Mouse (Mus musculus) kidney, adult 11 months (tissue): ENCODE measurements around the gene Slc35c1.

Experiments
- DNase-seq: peaks from one replicate; pipeline ENCODE4 v3.0.0; 2022

The Slc35c1 gene

DNA sequence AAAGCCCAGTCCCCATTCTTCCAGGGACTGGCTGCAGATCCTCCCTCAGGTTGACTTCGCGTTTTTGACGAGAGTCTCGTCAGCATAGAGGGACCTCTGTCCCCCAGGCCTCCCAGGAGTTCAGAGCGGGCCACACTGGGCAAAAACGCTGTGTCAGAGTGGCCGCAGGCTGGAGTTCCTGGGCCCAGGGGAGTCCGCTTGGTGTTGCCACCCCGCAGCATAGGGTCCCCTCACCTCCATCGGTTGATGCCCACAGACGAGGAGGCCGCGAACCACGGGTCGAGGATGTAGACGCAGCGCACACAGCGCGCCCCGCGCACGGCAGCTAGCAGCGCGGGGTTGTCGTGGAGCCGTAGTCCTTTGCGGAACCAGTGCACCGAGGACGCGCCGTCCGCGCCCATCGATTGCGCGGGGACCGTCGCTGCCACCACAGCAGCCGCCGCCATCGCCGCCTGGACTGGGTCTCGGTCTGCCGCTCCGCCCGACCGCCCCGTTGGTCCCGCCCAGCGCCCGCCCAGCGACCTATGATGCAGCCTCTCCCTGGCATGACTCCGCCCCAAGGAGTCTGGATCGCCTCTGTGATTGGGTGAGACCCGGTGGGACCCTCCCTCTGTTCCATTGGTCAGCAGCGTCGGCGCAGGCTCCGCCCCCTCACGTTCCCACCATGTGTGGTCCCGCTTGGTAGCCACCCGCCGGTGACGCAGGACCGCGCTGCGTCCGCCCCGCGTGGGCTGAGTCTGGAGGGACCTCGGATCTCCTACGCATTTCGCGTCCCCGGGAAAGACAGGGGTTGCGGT lies 26.6 kb downstream of the Slc35c1 start, which contains the start of gene Cry2:
Gene Cry2, minus strand, starts transcription at position 466 of the 797 bp plus-strand sequence.
- DNase-seq = peak; percentile 99

DNA sequence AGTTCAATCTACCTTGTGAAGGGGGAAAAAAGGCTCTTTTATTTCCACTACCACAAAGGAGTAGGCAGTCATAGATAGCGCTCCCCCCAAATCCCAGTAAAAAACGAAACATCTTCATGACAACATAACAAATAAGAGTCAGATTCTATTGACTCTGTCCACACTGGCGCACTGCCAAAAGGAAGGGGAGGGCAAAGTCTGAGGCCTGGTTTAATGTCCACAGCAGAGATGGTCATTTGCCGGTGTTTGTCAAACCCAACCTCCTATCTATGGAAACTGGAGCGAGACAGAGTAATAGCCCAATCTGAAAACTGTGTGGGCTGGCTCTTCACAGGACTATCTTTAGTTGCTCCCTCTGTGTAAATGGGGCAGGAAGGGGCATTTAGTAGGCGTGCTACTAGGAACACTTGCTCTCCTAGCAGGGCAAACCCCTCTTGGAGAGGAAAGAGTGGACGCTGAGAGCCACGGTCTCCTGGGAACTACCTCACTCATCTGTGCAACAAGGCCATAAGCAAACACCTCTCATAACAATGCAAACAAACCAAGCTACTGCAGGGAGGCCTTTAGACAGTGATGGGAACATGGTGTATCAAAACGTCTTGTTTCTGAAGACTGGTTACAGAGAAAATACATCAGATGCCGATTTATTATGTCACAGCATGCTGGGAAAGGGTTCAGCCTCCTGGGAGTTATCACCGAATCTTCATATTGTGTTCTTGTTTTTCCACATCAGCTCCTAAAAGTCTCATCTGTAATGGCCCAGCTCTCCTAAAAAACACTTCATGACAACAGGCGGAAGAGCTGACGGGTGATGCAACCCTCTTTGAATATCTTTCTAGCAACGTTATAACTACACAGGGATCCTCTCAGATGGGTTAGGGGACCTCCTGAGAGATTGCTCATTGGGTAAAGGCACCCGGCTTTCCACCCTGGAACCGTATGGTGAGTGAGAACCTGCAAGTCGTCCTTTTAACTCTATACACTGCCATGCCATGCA lies 27.7 kb downstream of the Slc35c1 start:
- DNase-seq = peak; percentile 82

DNA sequence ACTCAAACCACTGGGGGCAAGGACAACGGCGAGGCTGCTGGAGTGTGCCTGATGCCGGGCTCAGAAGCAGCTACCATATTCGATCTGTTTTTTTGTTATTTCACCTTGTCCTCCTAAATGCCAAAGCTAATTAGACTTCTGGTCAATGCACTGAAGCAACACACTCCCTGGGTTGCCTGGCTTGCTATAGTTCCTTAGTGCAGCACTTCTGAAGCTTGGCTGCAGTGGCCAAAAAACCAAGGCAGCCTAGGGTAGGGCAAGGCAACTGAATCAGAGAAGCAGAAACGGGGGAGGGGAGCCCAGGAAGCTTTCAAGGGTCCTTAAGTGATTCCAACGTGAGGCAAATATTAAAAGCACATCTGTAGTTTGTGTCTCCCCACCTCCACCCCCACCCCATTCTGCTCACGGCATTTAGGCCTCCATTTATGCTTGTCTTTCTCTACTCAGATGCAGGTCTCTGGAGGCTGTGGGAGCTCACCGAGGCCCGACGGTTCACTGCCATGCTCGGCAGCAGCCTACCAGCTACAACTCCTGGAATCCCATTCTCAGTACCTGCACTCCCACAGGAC lies 28.6 kb downstream of the Slc35c1 start:
- DNase-seq = no peak

DNA sequence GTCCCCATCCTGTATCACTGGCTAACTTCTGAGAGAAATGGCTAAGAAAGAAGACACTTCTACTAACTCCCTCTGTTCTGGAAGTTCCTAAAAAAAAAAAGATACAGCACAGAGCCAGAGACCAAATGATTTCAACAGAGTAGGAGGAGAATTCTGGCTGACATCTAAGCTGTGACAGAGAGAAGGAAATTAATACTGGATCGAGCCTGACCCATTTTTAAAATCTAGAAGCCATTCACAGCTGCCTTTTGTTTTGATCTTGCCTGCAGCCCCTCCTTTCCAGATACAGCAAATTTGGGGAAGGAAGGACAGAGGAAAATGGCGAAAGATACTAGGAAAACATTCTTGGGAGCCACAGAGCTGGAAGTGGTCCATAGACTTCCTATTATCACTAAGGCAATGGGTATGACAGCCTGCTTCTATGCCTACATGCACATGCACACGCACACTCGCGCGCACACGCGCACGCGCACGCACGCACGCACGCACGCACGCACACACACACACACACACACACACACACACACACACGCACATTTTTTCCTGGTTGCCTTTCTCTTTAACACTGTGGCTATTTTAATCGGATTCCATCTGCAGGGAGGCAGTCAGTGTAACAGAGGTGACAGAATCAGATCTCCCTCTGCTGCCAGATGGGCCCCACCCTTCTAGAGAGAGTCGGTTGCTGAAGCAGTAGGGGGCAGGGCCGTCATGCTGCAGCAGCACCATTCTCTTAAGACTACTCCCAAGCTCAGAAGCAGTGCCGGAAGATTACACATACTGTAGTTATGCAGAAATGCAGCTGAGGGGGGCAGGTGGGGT lies 29.4 kb downstream of the Slc35c1 start:
- DNase-seq = no peak

DNA sequence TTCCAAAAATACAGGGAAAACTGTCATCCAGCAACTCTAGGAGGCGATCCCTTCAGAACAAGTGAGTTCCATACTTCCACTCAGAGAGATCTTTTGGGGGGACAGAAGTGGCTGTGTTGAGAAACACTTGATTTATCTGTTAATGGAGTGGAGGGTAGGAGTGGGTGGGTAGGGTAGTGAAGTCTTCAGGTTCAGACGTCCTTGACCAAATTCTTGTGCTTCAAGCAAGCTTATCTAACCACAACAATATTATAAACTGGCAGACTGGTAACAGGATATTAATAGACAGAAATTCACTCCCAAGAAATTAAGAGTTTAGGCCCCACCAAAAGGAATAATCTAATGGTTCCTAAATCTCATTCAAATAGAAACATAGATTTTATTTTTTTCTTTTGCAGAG lies 30.2 kb downstream of the Slc35c1 start:
- no peak for DNase-seq

DNA sequence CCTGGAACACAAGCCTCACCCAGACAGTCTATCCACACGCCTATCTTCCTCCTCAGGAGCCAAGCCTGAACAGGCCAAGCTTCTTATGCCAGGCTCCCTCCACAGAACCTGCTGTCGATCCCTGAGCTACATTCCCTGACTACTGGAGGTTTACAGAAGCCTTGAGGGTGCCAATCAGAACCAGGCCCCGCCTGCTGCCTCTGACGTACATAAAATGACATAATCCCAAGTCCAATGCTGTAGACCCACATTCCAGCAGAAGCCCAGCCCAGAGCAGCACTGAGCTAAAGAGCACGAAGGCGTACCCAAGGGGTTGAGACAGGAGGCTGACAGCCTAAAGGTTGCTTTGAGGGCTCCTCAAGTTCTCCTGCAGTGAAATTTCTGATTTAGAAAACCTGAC lies 32.5 kb downstream of the Slc35c1 start:
- peak; percentile 93 for DNase-seq

DNA sequence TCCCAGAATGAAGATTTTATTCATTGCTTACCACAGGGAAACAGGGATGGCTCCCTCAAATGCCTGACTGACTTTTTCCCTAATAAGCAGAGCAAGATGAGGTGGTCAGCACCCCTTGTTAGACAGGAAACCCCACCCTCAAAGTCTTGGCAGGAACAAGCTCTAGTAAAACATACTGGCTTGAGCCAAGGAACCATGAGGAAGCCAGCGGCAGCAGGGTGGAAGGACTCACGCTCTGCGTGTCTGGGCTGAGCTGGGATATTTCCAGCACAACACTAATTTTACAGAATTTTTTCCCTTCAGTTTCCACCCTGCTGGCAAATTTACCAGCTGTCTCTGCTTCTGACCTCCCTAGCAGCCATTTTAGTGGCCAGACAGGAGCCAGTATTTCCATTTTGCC lies 33.9 kb downstream of the Slc35c1 start:
- DNase-seq = no peak

DNA sequence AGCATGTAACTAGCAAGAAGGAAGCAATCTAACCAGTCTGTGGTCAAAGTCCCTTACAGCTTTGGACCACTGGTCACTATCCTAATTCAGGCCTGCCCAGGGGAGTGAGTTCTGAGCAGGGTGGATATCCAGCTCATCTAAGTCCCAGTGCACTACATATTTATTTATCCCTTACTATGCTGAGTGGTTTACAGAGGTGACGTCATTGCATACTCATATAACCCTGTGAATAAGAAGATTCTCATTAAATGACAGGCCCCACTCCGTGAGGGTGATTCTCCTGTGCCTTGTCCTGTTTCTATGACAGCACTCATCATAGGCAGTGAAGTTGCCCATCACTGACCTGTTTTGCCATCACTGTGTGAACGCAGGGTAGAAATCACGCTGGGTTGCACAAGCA lies 35.0 kb downstream of the Slc35c1 start:
- DNase-seq = no peak

DNA sequence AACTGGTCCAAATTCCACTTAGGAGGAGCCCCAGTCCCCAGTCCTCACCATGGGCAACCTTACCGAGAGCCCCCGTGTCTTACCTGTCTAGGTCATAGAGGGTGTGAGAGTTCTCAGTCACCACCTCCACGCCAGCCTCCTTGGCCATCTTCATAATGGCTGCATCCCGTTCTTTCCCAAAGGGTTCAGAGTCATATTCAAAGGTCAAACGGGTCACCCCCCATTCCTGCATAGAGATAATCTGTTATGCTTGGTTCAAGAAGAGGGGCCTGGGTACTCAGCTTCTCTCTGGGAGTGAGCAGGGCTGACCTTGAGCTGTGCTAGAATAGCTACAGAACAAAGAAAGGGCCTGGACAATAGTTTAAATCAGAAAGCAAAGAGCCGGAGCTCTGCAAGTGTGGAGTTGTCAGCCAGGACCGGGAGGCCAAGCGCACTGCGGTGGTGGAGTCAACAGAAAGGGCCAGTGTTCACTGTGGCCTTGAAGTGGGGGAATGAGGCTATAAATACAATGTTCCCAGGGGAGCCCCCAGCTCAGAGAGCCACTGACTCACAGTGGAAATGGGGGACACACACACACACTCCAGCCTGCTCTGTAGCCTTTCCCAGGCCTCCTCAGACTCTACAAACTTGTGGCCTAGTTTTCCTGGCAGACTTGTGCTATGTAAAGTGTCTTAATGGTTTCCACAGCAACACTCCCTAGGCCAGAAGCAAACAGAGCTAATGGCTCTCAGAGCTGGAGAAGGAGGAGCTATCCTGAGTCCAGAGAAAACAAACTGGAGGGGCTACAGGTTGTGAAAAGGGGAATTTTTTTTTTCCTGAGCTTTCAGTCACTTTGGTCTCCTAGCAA lies 35.7 kb downstream of the Slc35c1 start:
- peak; percentile 62 for DNase-seq

DNA sequence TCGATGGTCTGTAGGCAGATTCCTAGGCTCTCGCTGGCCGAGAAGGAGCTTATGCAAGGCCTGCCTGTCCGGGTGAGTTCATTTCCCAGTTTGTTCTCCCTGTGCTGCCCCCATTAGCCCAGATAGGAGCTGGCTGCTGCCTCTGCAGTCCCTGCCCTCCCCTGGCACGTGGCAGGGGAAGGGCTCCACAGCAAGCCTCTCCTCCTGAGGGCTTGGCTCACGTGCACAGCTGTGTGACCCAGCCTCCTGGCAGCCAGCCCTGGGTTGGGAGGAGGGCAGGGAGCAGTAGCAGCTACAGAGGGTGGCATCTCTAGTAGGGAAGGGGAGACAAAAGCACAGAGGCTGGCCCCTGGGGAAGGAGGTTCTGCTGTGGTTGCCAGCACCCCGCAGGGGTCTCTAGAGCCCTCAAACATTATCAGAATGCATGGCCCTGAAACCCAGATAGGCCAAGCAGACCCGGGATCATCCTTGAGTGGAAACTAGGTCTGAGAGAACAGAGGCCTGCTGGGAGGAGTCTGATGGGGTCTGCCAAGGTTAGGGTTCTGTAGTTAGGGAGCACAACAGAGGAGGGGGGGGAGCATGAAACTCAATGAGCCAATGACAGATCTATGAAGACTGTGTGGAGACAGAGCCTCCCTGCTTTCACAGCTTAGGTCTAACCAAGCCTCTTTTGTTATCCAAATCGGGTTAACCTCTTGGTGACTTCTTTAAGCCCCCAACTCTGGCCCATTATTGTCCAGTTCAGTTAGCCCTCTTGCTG lies 36.5 kb downstream of the Slc35c1 start:
- peak; percentile 98 for DNase-seq

DNA sequence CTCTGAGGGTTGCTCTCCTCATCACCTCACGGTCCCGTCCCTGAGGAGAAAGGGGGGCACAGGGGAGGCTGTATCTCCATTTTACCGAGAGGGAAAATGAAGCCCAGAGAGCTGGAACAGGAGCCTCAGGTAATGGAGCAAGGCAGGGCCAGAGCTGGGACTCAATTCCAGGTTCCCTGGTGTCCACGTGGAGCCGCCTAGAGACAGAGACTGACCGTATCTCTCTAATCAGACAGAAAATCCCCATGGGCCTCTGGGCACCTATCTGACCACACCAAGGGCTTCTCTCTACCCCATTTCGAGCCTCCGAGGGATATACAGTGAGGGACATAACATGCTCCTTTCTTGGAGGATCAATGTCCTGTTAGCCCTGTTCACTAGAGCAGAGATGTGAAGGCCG lies 37.2 kb downstream of the Slc35c1 start:
- DNase-seq = no peak

DNA sequence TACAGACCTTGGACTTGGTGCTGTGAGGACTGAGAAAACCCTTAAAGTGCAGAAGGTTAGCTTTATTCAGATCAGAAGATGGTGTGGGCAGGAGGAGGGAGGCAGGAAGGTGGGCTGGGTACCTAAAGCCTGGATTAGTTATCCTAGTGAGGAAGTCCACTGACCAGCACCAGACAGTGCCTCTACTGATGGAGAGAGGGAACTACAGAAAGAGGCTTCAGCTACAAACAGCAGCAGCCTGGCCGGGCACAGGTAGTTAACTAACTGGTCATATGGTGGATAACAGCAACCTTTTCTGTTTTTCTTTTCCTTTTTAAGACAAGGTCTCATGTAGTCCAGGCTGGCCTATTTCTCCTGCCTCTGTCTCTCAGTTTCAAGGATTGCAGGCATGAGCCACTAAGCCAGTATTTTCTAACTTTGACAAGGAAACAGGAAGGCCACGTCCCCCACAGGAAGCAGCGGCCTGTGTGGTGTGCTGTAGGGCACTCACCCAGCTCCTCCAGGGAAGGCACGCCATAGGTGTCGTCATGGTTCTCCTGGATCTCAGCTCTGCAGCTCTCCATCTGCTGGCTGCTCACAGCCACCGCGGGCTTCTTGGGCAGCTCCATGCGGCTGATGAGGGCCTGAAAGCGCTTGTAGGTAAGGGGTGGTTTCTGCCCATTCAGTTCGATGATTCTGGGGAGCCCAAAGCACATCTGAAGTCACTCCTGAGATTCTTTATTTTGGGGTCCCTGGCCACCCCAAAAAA lies 37.8 kb downstream of the Slc35c1 start:
- DNase-seq = peak; percentile 52

DNA sequence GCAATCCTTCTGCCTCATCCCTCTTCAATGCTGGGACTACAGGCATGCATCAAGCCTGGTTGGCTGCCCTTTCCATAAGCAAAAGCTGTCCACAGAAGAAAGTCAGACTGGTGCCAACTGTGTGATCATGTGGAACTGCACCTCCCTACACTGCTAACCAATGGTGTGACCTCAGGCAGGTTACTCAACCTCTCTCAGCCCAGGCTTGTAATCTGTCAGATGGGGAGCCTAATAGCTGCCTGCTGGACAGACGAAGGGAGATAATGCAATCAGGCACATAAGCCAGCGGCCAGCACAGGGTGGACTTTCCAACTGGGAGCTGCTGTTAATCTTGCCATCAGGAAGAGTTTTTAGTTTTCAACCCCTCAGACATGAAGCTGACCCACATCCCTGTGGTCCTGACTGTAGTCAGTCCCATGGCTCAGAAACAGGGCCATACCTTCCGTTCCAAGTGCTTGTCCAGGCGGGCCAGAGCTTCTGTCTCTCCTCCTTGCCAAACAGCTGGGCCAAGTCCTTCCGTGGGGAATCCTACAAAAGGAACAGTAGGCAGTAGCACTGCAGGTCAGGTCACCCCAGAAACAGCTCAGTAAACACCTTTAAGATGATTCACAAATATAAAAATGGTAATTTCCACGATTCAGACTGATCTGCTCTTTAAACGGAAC lies 38.5 kb downstream of the Slc35c1 start:
- DNase-seq = peak; percentile 78

DNA sequence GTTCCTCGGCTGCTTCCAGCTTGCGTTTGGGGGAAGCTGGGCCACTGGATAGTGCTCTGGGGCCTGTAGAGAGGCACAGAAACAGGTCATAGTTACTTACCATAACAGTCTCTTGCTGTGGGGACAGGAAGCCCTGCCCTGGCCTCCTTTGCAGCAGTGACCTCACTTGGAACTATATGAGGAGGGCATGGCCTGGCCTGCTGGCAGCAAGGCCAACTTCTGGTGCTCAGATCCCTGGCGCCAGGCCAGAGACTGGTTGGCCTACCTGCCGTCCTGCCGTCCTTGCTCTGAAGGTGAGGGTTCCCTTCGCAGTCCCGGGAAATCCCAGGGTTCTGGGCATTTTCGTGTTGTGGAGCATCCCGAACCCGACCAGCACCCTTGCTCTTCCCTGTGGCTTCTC lies 48.6 kb downstream of the Slc35c1 start:
- peak; percentile 62 for DNase-seq

DNA sequence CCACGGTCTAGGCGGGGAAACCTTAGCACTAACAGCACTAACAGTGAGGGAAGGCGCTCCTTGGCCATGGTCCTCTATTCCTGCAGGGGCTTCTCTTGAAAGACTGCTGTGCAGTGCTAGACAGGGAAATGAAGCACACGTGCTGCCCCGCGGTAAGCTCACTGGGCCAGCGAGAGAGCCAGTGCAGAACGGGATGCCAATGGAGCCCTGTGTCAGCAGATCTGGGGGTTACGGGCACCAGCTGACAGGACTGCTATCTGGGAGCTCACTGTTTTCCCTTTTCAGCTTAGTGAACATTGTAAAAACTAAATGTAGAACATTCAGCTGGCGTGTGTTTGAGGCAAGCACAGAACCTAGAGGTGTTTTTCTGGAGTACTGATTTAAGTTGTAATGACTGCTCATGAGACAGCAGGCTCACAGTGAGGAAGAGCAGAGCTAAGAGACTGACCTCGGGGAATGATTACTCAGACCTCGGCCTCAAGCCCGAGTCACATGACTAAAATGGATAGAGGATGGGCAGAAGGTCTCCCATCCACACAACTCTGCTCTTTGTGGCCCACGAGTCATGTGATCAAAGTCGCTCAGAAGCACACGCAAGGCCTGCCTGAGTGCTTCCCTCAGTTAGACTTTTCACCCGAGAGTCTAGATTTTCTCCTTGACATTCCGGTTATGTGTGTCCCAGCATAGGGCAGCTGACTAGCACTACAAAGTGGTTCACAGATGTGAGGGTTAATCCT lies 51.9 kb downstream of the Slc35c1 start:
- peak; percentile 72 for DNase-seq

DNA sequence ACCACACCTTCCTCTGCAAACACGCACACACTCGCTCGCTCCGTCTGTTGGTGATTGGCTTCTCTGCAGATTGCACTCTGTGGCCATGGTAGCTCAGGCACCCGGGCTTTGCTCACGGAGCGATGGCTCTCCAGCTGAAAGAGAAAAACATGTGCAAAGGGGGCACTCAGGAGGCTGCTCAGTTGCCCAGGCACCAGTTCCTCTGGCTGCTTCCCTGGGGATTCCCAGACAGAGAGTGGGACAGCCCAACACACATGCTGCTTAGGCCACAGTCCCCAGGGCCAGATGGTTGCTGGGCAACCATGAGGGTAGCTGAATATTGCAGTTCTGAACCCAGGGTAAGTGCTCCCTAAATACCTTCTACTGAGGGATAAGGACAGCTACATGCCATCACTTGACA lies 54.7 kb downstream of the Slc35c1 start:
- DNase-seq = no peak

DNA sequence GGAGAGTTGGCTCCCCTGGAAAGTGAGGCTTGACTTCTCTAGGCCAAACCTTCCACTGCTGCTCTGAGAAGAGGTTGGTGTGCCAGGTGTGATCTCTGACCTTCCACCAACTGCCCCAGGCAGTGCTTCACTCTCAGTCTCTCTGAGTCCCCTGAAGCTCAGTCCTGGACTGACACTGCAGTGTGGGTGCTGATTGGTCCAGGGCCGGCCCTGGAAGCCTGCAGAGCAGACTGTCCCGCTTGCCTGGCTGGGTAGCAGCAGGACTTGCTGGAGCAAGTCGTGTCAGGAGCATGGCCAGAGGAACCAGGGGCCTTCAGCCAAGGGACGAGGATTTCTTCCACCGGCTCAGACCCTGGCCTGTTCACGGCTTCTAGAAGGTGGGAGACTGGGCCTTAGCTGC lies 55.6 kb downstream of the Slc35c1 start:
- DNase-seq = no peak

DNA sequence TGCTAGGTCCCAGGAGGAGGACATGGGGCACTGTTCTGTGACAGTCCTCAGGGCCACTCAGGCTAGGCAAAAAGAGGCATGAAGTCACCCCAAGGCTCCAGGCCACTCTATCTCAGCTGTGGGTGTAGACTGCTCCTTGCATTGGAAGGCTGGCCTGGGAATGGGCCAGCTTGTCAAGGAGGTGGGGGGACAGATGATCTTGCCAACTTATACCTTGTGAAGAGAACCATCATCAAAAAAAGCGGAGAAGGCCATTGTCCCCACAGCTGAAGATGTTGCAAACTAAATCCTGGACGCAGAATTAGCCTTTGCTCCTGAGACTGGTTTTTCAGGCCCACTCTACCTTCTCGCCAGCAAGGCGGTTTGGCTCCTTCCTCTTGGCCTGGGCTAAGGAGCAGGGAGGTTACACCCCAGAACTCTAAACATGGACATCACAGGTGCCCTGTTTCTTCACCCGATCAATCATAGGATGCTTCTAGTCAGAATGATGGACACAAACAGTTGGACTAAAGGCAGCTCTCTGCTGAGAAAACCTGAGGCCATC lies 56.5 kb downstream of the Slc35c1 start:
- DNase-seq = no peak
